Mouse (Mus musculus) midbrain, embryonic 14.5 days (tissue): ENCODE data around the gene 4933405L10Rik. TPM values are rescaled to one million over a fixed set of nuclear protein-coding genes. Genes with fewer than 3 reads are reported as not detected.
A peak's percentile ranks its signal among the peaks of the same experiment; 100 is the strongest.

Experiments
- ATAC-seq: fragments of 200-750 bp; cut with Nextera tagmentation; 2 replicates; pipeline ENCODE4 v1.8.0; 2017; ENCODE audit warnings: moderate number of reproducible peaks, moderate library complexity; ENCODE audit not compliant: low FRiP score, low TSS enrichment
- DNase-seq: peaks from one replicate; pipeline ENCODE4 v3.0.0-alpha.2; 2015
- H3K27ac ChIP-seq: fragments of 300-500 bp; sonication (generic); replicated peaks from 2 replicates; pipeline ENCODE4 v1.5.1; 2014; ENCODE audit warnings: mild to moderate bottlenecking, low read depth, low read length, moderate library complexity
- H3K27me3 ChIP-seq: fragments of 300-500 bp; sonication (generic); 2 replicates; pipeline ENCODE4 v1.6.1; 2014; ENCODE audit warnings: low read length, control low read depth, mixed read lengths; ENCODE audit not compliant: control insufficient read depth, insufficient read depth
- H3K36me3 ChIP-seq: fragments of 300-500 bp; sonication (generic); 2 replicates; pipeline ENCODE4 v1.6.1; 2014; ENCODE audit warnings: low read length, control low read depth; ENCODE audit not compliant: control insufficient read depth, insufficient read depth
- H3K4me1 ChIP-seq: fragments of 300-500 bp; sonication (generic); 2 replicates; pipeline ENCODE4 v1.6.1; 2014; ENCODE audit warnings: mild to moderate bottlenecking, antibody characterized with exemption, low read length, control low read depth; ENCODE audit not compliant: control insufficient read depth, insufficient read depth
- H3K4me2 ChIP-seq: fragments of 300-500 bp; sonication (generic); 2 replicates; pipeline ENCODE4 v1.6.1; 2014; ENCODE audit warnings: mild to moderate bottlenecking, low read length, moderate library complexity
- H3K4me3 ChIP-seq: fragments of 300-500 bp; sonication (generic); replicated peaks from 2 replicates; pipeline ENCODE4 v1.5.1; 2014; ENCODE audit warnings: low read depth, low read length
- H3K9ac ChIP-seq: fragments of 300-500 bp; sonication (generic); replicated peaks from 2 replicates; pipeline ENCODE4 v1.6.1; 2014; ENCODE audit warnings: mild to moderate bottlenecking, low read length, moderate library complexity
- H3K9me3 ChIP-seq: fragments of 300-500 bp; sonication (generic); 2 replicates; pipeline ENCODE4 v1.6.1; 2016; ENCODE audit warnings: low read length, control low read depth, mixed read lengths; ENCODE audit not compliant: control insufficient read depth
- WGBS: fragments of 180-500 bp; shearing (Covaris S2); extraction: QIAGEN DNeasy Blood & Tissue Kit; methylation state at CpG from one replicate; pipeline ENCODE4 v1.1.7; 2014; 5-methylcytosine and 5-hydroxymethylcytosine counted together
- polyA plus RNA-seq: library from polyadenylated mRNA; unstranded; fragments of >200 nt; fragmentation: Nextera tagmentation; extraction: Ambion mirVana; gene quantifications from 2 replicates; pipeline ENCODE4 v1.2.1, GENCODE M21; 2014

4933405L10Rik gene
- polyA plus RNA-seq, 1 experiment from 2014 or later, result 0.41 TPM

- peak overlapping the region; percentile 97 for H3K4me2 ChIP-seq
- peaks cover 20% of the 10 kb centered on the region for H3K4me1 ChIP-seq
- H3K9ac ChIP-seq, result no peak overlapping the region
- no peak for ATAC-seq
- H3K9me3 ChIP-seq, result no peaks in the 10 kb centered on the region
- peaks cover 11% of the 10 kb centered on the region; the same call in 1 of the 2 replicates for H3K36me3 ChIP-seq
- H3K27ac ChIP-seq, result no peak overlapping the region
- no peak overlapping the region for H3K4me3 ChIP-seq
- no peak for DNase-seq
- H3K27me3 ChIP-seq, result no peaks in the 10 kb centered on the region
- 73% methylated on average over 12 of the region's 12 CpGs for WGBS
Observed at GRCm38 (mm10) chr8:105706426-105706825, 1.0 kb upstream of the 4933405L10Rik start.

GRCm38 (mm10) chr8:105708675-105709074 is 1.2 kb downstream of the 4933405L10Rik start:
- Histone ChIP-seq H3K36me3 (peaks cover 5% of the 10 kb centered on the region; the same call in 1 of the 2 replicates), H3K27me3 (no peaks in the 10 kb centered on the region), H3K4me1 (peaks cover 12% of the 10 kb centered on the region; the same call in 1 of the 2 replicates), H3K4me3 (no peak overlapping the region), H3K27ac (no peak overlapping the region), H3K9ac (no peak overlapping the region), H3K4me2 (no peak overlapping the region), H3K9me3 (no peaks in the 10 kb centered on the region)
- no peak for DNase-seq
- ATAC-seq, result no peak
- 92% methylated on average over 8 of the region's 8 CpGs for WGBS

GRCm38 (mm10) chr8:105709317-105709716 is 1.9 kb downstream of the 4933405L10Rik start:
- no peak overlapping the region for H3K27ac ChIP-seq
- H3K9me3 ChIP-seq, result no peaks in the 10 kb centered on the region
- H3K4me1 ChIP-seq, result peaks cover 12% of the 10 kb centered on the region; the same call in 1 of the 2 replicates
- WGBS, result 78% methylated on average over 14 of the region's 14 CpGs
- H3K4me3 ChIP-seq, result no peak overlapping the region
- no peak overlapping the region for H3K4me2 ChIP-seq
- DNase-seq, result no peak
- no peaks in the 10 kb centered on the region for H3K27me3 ChIP-seq
- H3K36me3 ChIP-seq, result peaks cover 1% of the 10 kb centered on the region; the same call in 1 of the 2 replicates
- ATAC-seq, result no peak
- H3K9ac ChIP-seq, result no peak overlapping the region

GRCm38 (mm10) chr8:105712286-105712685 is 4.8 kb downstream of the 4933405L10Rik start:
- H3K4me3 ChIP-seq, result no peak overlapping the region
- no peaks in the 10 kb centered on the region for H3K9me3 ChIP-seq
- peaks cover 10% of the 10 kb centered on the region; the same call in 1 of the 2 replicates for H3K4me1 ChIP-seq
- H3K9ac ChIP-seq, result no peak overlapping the region
- DNase-seq (no peak), ATAC-seq (no peak)
- 87% methylated on average over 3 of the region's 3 CpGs for WGBS
- no peak overlapping the region for H3K4me2 ChIP-seq
- no peak overlapping the region for H3K27ac ChIP-seq
- peaks cover 14% of the 10 kb centered on the region for H3K36me3 ChIP-seq
- no peaks in the 10 kb centered on the region for H3K27me3 ChIP-seq

GRCm38 (mm10) chr8:105714139-105714538 is 6.7 kb downstream of the 4933405L10Rik start:
- Histone ChIP-seq H3K4me1 (no peaks in the 10 kb centered on the region), H3K4me3 (no peak overlapping the region), H3K36me3 (peaks cover 16% of the 10 kb centered on the region), H3K9ac (no peak overlapping the region), H3K9me3 (no peaks in the 10 kb centered on the region), H3K4me2 (no peak overlapping the region), H3K27me3 (no peaks in the 10 kb centered on the region), H3K27ac (no peak overlapping the region)
- ATAC-seq (peak; percentile 25; the same call in 1 of the 2 replicates), DNase-seq (peak; percentile 92)
- 7% methylated on average over 3 of the region's 3 CpGs for WGBS

GRCm38 (mm10) chr8:105715042-105715441 is 7.6 kb downstream of the 4933405L10Rik start:
- Histone ChIP-seq H3K27me3 (no peaks in the 10 kb centered on the region), H3K27ac (no peak overlapping the region), H3K4me2 (no peak overlapping the region), H3K9me3 (no peaks in the 10 kb centered on the region), H3K9ac (no peak overlapping the region), H3K4me1 (no peaks in the 10 kb centered on the region), H3K36me3 (peaks cover 19% of the 10 kb centered on the region), H3K4me3 (no peak overlapping the region)
- WGBS, result 76% methylated on average over 6 of the region's 6 CpGs
- DNase-seq, result no peak
- no peak for ATAC-seq

- Histone ChIP-seq H3K36me3 (peaks cover 25% of the 10 kb centered on the region), H3K9ac (no peak overlapping the region), H3K4me1 (no peaks in the 10 kb centered on the region), H3K9me3 (no peaks in the 10 kb centered on the region), H3K4me3 (no peak overlapping the region), H3K4me2 (no peak overlapping the region), H3K27me3 (no peaks in the 10 kb centered on the region), H3K27ac (no peak overlapping the region)
- 95% methylated on average over 15 of the region's 15 CpGs for WGBS
- DNase-seq, result no peak
- no peak for ATAC-seq
Observed at GRCm38 (mm10) chr8:105716302-105716945, 9.0 kb downstream of the 4933405L10Rik start.

- DNase-seq (no peak), ATAC-seq (no peak)
- Histone ChIP-seq H3K36me3 (peaks cover 39% of the 10 kb centered on the region), H3K4me3 (no peak overlapping the region), H3K4me1 (no peaks in the 10 kb centered on the region), H3K9ac (no peak overlapping the region), H3K27ac (no peak overlapping the region), H3K27me3 (no peaks in the 10 kb centered on the region), H3K4me2 (no peak overlapping the region), H3K9me3 (no peaks in the 10 kb centered on the region)
- 93% methylated on average over 4 of the region's 4 CpGs for WGBS
Observed at GRCm38 (mm10) chr8:105719637-105720036, 12.2 kb downstream of the 4933405L10Rik start.

GRCm38 (mm10) chr8:105722861-105723260 is 15.4 kb downstream of the 4933405L10Rik start:
- Histone ChIP-seq H3K9ac (no peak overlapping the region), H3K4me2 (no peak overlapping the region), H3K36me3 (peaks cover 51% of the 10 kb centered on the region), H3K9me3 (no peaks in the 10 kb centered on the region), H3K4me3 (no peak overlapping the region), H3K27ac (no peak overlapping the region), H3K27me3 (no peaks in the 10 kb centered on the region), H3K4me1 (no peaks in the 10 kb centered on the region)
- 92% methylated on average over 9 of the region's 9 CpGs for WGBS
- ATAC-seq, result no peak
- no peak for DNase-seq
